Mouse (Mus musculus) spleen, adult 2 months (tissue): ENCODE measurements around the gene Slc2a10.

Experiments
- CTCF ChIP-seq: fragments of 200-500 bp; IDR thresholded peaks from 2 replicates; pipeline ENCODE4 v1.5.1; 2011; ENCODE audit warnings: mild to moderate bottlenecking, inconsistent platforms; ENCODE audit not compliant: insufficient read depth, insufficient read length, insufficient replicate concordance; ENCODE audit errors: extremely low read depth
- POLR2A ChIP-seq: fragments of 200-500 bp; IDR thresholded peaks from 2 replicates; pipeline ENCODE4 v1.6.1; 2011; ENCODE audit warnings: low read depth, low read length, inconsistent platforms

DNA sequence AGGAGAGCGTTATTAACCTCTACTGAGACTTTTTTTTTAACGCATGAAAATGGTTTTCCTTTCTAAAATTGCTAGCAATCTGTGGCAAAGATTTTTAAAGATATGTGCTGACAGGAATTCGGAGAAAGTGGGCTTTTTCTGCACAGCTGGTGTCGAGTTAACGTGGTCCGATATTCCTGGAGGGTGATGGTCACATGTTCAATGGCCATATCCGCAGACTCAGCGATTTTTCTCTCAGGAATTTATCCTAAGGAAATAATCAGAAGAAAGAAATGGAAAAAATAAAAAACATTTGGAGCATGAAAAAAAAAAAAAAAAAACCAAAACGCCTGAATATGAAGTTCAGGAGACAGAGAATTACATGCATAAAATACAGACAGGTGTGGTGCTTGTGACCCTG lies 64.2 kb downstream of the Slc2a10 start:
- no peak for TF ChIP-seq POLR2A
- no peak for TF ChIP-seq CTCF
